Mouse (Mus musculus) liver, postnatal 0 days (tissue): ENCODE data around the gene Lce3e. TPM values are rescaled to one million over a fixed set of nuclear protein-coding genes. Genes with fewer than 3 reads are reported as not detected.

ENCODE experiments used
- ATAC-seq: fragments of 200-750 bp; cut with Nextera tagmentation; 2 replicates; pipeline ENCODE4 v1.8.0; 2017; ENCODE audit warnings: mild to moderate bottlenecking, moderate library complexity
- DNase-seq: peaks from one replicate; pipeline ENCODE4 v3.0.0-alpha.2; 2016
- H3K27ac ChIP-seq: fragments of 300-500 bp; sonication (generic); 2 replicates; pipeline ENCODE4 v1.5.1; 2014; ENCODE audit warnings: antibody characterized with exemption, moderate library complexity, mild to moderate bottlenecking, low read depth
- H3K27me3 ChIP-seq: fragments of 300-500 bp; sonication (generic); 2 replicates; pipeline ENCODE4 v1.6.1; 2014; ENCODE audit warnings: low read length, control low read depth, mixed read lengths; ENCODE audit not compliant: insufficient read depth
- H3K36me3 ChIP-seq: fragments of 300-500 bp; sonication (generic); replicated peaks from 2 replicates; pipeline ENCODE4 v1.6.1; 2014; ENCODE audit warnings: mild to moderate bottlenecking, control low read depth, low read length, moderate library complexity, mixed read lengths; ENCODE audit not compliant: insufficient read depth
- H3K4me1 ChIP-seq: fragments of 300-500 bp; sonication (generic); 2 replicates; pipeline ENCODE4 v1.6.1; 2014; ENCODE audit warnings: antibody characterized with exemption, mild to moderate bottlenecking, control low read depth; ENCODE audit not compliant: insufficient read depth
- H3K4me2 ChIP-seq: fragments of 300-500 bp; sonication (generic); 2 replicates; pipeline ENCODE4 v1.6.1; 2014; ENCODE audit warnings: low read depth, mild to moderate bottlenecking, low read length, moderate library complexity, mixed read lengths
- H3K4me3 ChIP-seq: fragments of 300-500 bp; sonication (generic); 2 replicates; pipeline ENCODE4 v1.5.1; 2014; ENCODE audit warnings: low read depth, low read length
- H3K9ac ChIP-seq: fragments of 300-500 bp; sonication (generic); replicated peaks from 2 replicates; pipeline ENCODE4 v1.6.1; 2014; ENCODE audit warnings: mild to moderate bottlenecking, moderate library complexity
- H3K9me3 ChIP-seq: fragments of 300-500 bp; sonication (generic); 2 replicates; pipeline ENCODE4 v1.6.1; 2016; ENCODE audit warnings: mild to moderate bottlenecking, control low read depth, low read length, mixed read lengths
- CTCF ChIP-seq: sonication (generic); IDR thresholded peaks from 2 replicates; pipeline ENCODE4 v1.5.1; 2016; ENCODE audit warnings: antibody characterized with exemption, low read depth
- EP300 ChIP-seq: IDR thresholded peaks from 2 replicates; pipeline ENCODE4 v1.6.1; 2016; ENCODE audit warnings: antibody characterized with exemption, low read depth, mild to moderate bottlenecking
- WGBS: fragments of 180-500 bp; shearing (Covaris S2); extraction: QIAGEN DNeasy Blood & Tissue Kit; methylation state at CpG from one replicate; pipeline ENCODE4 v1.1.7; 2014; ENCODE audit not compliant: insufficient replicate concordance; 5-methylcytosine and 5-hydroxymethylcytosine counted together
- polyA plus RNA-seq: library from polyadenylated mRNA; unstranded; fragments of >200 nt; fragmentation: Nextera tagmentation; extraction: Ambion mirVana; gene quantifications from 2 replicates; pipeline ENCODE4 v1.2.1, GENCODE M21; 2015

Lce3e gene
- polyA plus RNA-seq, 1 experiment from 2014 or later, result not detected

DNA sequence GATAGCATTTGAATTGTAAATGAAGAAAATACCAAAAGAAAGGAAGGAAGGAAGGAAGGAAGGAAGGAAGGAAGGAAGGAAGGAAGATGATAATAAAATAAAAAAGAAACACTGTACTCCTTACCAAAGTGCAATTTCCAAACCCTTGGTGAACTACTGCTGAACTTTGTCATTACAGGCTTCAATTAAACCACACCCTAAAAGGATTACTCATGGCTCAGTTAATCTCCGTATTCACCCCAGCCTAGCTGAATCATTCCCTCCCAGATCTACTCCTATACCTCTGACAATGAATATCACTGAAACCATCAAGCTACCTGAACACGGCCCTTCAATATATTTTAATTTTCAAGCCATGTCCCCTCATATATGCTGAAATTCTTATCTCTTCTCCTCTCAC, 11.6 kb downstream of the Lce3e start:
- no peaks in the 10 kb centered on the region for H3K27me3 ChIP-seq
- H3K9me3 ChIP-seq, result no peaks in the 10 kb centered on the region
- WGBS, result 69% methylated on average over 2 of the region's 2 CpGs
- no peak for ATAC-seq
- no peak for TF ChIP-seq EP300
- TF ChIP-seq CTCF, result no peak
- H3K4me1 ChIP-seq, result no peaks in the 10 kb centered on the region
- H3K4me3 ChIP-seq, result no peak overlapping the region
- H3K4me2 ChIP-seq, result no peak overlapping the region
- H3K27ac ChIP-seq, result no peak overlapping the region
- no peaks in the 10 kb centered on the region for H3K36me3 ChIP-seq
- no peak overlapping the region for H3K9ac ChIP-seq
- DNase-seq, result no peak

DNA sequence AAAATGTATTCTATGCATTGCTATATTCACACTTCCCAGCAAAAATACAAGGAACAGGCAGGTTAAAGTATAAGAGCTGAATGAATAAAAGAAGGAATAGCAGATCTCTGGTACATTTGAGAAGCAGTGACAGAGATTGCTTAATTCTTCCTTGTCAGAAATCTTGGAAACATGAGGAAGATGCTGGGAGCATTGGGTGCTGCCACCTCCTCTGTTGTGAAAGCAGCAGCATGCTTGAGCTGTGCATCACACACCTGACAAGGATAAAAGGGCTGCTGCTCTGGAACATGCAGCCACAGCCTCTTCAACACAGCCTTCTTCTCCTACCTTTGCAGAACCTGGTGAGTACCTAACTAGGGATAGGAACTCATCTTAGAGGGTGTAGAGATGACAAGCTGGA, 25.1 kb downstream of the Lce3e start, which contains the start of gene Lce3f:
Lce3f (plus strand) TSS at position 301 of the 400 bp plus-strand sequence.
- DNase-seq (no peak), ATAC-seq (no peak)
- Histone ChIP-seq H3K27me3 (no peaks in the 10 kb centered on the region), H3K36me3 (no peaks in the 10 kb centered on the region), H3K4me1 (no peaks in the 10 kb centered on the region), H3K9me3 (no peaks in the 10 kb centered on the region), H3K4me3 (no peak within 1 kb of the TSS), H3K4me2 (no peak within 1 kb of the TSS), H3K27ac (no peak within 1 kb of the TSS), H3K9ac (no peak within 1 kb of the TSS)
- TF ChIP-seq EP300, result no peak
- no peak for TF ChIP-seq CTCF

DNA sequence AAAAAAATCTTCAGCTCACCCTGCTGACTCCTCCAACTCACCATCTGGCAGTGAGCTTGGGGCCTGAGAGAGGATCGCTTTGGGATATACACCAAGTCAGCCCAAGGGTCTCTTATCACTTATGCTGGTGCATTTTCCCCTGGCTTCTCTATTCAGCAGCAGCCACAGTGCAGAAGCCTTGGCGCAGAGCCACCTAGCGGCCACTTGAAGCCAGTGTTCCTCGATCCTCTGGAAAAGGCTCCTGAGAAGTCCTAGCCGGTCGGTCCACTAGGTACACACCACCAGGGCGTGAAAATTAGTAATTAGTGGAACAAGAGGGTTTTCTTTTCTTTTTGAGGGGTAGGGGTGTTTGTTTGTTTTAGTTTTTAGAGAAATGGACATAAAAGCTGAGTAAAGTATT, 31.8 kb downstream of the Lce3e start:
- DNase-seq (peak; percentile 54), ATAC-seq (no peak)
- WGBS, result 6% methylated on average over 7 of the region's 7 CpGs

DNA sequence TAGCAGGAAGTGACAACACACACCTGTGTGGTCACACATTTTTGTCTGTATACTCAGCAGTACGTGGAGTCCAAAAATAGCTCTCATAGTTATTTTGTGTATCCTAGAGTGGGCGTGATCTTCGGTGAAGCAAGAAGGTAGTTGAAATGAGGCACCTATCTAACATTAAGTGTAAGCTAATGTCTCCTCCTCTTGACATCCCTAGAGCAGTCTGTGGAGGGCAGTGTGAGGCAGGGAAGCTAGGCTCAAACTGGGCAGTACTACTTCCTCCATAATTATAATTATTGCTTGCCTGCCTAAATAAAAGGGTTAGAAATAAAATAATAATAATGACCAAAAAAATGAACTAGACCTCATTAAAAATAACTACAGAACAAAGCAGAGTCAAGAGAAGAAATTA, 33.8 kb downstream of the Lce3e start:
- Histone ChIP-seq H3K27ac (no peak overlapping the region), H3K4me2 (no peak overlapping the region), H3K27me3 (no peaks in the 10 kb centered on the region), H3K9ac (no peak overlapping the region), H3K4me1 (no peaks in the 10 kb centered on the region), H3K9me3 (no peaks in the 10 kb centered on the region), H3K4me3 (no peak overlapping the region), H3K36me3 (no peaks in the 10 kb centered on the region)
- 57% methylated on average over 3 of the region's 3 CpGs for WGBS
- DNase-seq (no peak), ATAC-seq (no peak)
- TF ChIP-seq CTCF (no peak), EP300 (no peak)

More for the DNA sequence above, 31.8 kb downstream of the Lce3e start:
- TF ChIP-seq EP300 (no peak), CTCF (peak; percentile 76)
- Histone ChIP-seq H3K36me3 (no peaks in the 10 kb centered on the region), H3K9me3 (no peaks in the 10 kb centered on the region), H3K4me2 (no peak overlapping the region), H3K27ac (no peak overlapping the region), H3K4me1 (no peaks in the 10 kb centered on the region), H3K4me3 (no peak overlapping the region), H3K9ac (no peak overlapping the region), H3K27me3 (no peaks in the 10 kb centered on the region)

DNA sequence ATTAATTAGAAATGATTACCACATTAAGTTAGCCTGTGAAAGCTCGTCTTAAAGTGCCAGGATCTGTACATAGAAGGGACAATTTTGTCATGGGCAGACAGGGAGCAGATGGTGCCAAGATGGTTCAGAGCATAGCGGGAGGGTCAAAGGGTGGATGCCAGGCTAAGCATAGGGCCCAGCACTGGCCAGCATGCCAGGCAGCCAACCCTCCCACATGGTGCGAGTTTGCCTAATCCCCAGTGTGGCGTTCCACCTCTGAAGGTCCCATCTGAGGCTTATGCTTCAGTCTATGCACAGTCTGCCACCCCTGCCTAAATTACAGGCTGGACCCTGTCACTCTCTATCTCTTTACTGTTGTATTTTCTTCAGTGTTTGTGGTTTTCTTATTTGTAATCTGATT, 36.0 kb downstream of the Lce3e start:
- DNase-seq (no peak), ATAC-seq (no peak)
- no peaks in the 10 kb centered on the region for H3K9me3 ChIP-seq
- no peak overlapping the region for H3K27ac ChIP-seq
- H3K36me3 ChIP-seq, result no peaks in the 10 kb centered on the region
- H3K27me3 ChIP-seq, result no peaks in the 10 kb centered on the region
- TF ChIP-seq CTCF (no peak), EP300 (no peak)
- H3K4me2 ChIP-seq, result no peak overlapping the region
- H3K4me1 ChIP-seq, result no peaks in the 10 kb centered on the region
- WGBS, result 59% methylated on average over 4 of the region's 4 CpGs
- no peak overlapping the region for H3K4me3 ChIP-seq
- H3K9ac ChIP-seq, result no peak overlapping the region

DNA sequence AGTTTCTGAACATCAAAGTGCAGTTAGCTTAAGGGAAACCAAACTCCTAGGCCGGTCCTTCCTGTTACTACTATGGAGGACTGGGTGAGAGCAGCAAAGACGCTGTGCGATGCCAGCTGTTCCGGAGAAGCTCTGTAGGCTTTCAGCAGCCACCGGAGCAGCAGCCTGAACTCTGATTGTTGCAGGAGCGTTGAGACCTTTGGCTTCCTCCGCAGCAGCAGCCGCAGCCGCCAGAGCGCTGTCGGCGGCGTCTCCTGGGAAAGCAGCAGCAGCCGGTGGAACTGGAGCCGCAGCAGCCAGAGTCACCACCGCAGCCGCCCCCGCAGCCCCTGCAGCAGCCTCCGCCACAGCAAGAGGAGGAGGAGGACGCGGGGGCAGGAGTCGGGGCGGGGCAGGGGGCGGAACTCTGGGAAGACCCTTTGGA, 47.5 kb downstream of the Lce3e start:
- no peaks in the 10 kb centered on the region for H3K36me3 ChIP-seq
- no peaks in the 10 kb centered on the region for H3K4me1 ChIP-seq
- H3K4me3 ChIP-seq, result peak overlapping the region; percentile 35
- H3K9me3 ChIP-seq, result no peaks in the 10 kb centered on the region
- peak overlapping the region; percentile 68 for H3K4me2 ChIP-seq
- no peak overlapping the region for H3K27ac ChIP-seq
- DNase-seq (peak; percentile 18), ATAC-seq (no peak)
- no peaks in the 10 kb centered on the region for H3K27me3 ChIP-seq
- no peak overlapping the region for H3K9ac ChIP-seq
- TF ChIP-seq CTCF, result no peak
- TF ChIP-seq EP300, result no peak
- WGBS, result under 1% methylated on average over 23 of the region's 24 CpGs

DNA sequence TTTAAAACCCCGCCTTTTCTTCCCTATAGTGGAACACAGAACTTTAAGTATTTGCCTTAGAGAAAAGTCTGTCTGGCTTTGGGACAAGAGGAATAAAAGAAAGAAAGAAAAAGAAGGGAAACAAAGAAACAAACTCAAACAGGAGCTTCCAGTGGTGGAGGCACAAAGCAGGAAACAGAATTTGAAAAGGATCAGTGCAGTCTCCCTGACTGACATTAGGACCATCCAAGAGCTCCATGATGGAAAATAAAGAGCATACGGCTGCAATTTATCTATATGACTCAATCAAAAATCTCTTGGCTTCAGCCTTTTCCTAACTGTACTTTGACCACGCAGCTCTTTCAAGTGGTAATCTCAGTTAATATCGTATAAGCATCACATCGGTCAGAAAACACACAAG, 48.0 kb downstream of the Lce3e start:
- no peak for TF ChIP-seq EP300
- TF ChIP-seq CTCF, result no peak
- Histone ChIP-seq H3K4me1 (no peaks in the 10 kb centered on the region), H3K4me2 (peak overlapping the region; percentile 68), H3K9ac (no peak overlapping the region), H3K27me3 (no peaks in the 10 kb centered on the region), H3K9me3 (no peaks in the 10 kb centered on the region), H3K27ac (no peak overlapping the region), H3K4me3 (peak overlapping the region; percentile 35), H3K36me3 (no peaks in the 10 kb centered on the region)
- WGBS, result 33% methylated on average over 5 of the region's 5 CpGs
- DNase-seq (no peak), ATAC-seq (no peak)
